Mouse (Mus musculus): ENCODE measurements at regions not wholly inside any gene's neighbourhood (a gene's known extent, or its start where the extent isn't known, plus 50 kb on each side); places are given as distances from the start of the nearest gene placed in this dataset.

- TF ChIP-seq CTCF (IDR thresholded peaks at IDR 0.05; ENCODE audit: low read depth), result peak; percentile 66
- TF ChIP-seq EP300 (IDR thresholded peaks at IDR 0.05; ENCODE audit: low read depth), result no peak
Observed at GRCm38 (mm10) chr11:18151788-18152563, 198.3 kb upstream of the Etaa1 start.

Measured in liver, postnatal 0 days (tissue).